ENCODE assay signal across 12 mouse cellular contexts in genomic region chr11:10798079-10798478, GRCm38 (mm10).
"Had no signal": no experiment of that assay in that cellular context is flagged by ENCODE, and none has a peak within 500 bp of the region (broad histone marks: within the 10 kb centered on the region; RNA-seq: fewer than 3 reads in every experiment).

No protein-coding gene starts in this region.

- H3K9ac ChIP-seq: lung, embryonic 14.5 days; midbrain, embryonic 12.5 days; neural tube, embryonic 12.5 days had no signal

- H3K27me3 ChIP-seq: midbrain, embryonic 12.5 days; neural tube, embryonic 12.5 days had no signal

- H3K27ac ChIP-seq: midbrain, embryonic 10.5 days; midbrain, embryonic 12.5 days; neural tube, embryonic 12.5 days had no signal

- ATAC-seq: midbrain, embryonic 16.5 days had no signal

- H3K9me3 ChIP-seq: midbrain, embryonic 10.5 days; midbrain, embryonic 12.5 days; neural tube, embryonic 12.5 days had no signal

- H3K4me1 ChIP-seq: midbrain, embryonic 10.5 days; midbrain, embryonic 12.5 days; neural tube, embryonic 12.5 days had no signal

- DNase-seq: lung, adult 18-20 months; lung, embryonic 14.5 days; lung, postnatal 10 days; lung, postnatal 4 days; midbrain, embryonic 14.5 days; right cerebral cortex, postnatal 14 days; thymus, postnatal 14 days; thymus, postnatal 36 days had no signal

- H3K36me3 ChIP-seq: midbrain, embryonic 10.5 days; midbrain, embryonic 12.5 days; neural tube, embryonic 12.5 days had no signal

- H3K4me3 ChIP-seq: midbrain, embryonic 10.5 days; midbrain, embryonic 12.5 days; neural tube, embryonic 12.5 days had no signal

- H3K4me2 ChIP-seq: lung, embryonic 14.5 days; midbrain, embryonic 12.5 days; neural tube, embryonic 12.5 days had no signal
